Mouse (Mus musculus): ENCODE measurements around the gene Tmem132c. TPM values are rescaled to one million over a fixed set of nuclear protein-coding genes. Genes with fewer than 3 reads are reported as not detected.
A peak's percentile ranks its signal among the peaks of the same experiment; 100 is the strongest.

Gene Tmem132c
- total RNA-seq, 4 experiments from 2014 or later: 0.06 to 0.30 (median 0.20) TPM

- DNase-seq (ENCODE audit: low spot score): no peak
Measured at GRCm38 (mm10) chr5:127596862-127597261, 355.3 kb downstream of the Tmem132c start.

GRCm38 (mm10) chr5:127602996-127603395 is 361.4 kb downstream of the Tmem132c start:
- no peak for DNase-seq (ENCODE audit: low spot score)

- peak; percentile 33 for DNase-seq (ENCODE audit: low spot score)
Measured at GRCm38 (mm10) chr5:127607507-127607906, 365.9 kb downstream of the Tmem132c start.

GRCm38 (mm10) chr5:127609191-127609714 is 367.6 kb downstream of the Tmem132c start:
- DNase-seq (ENCODE audit: low spot score): no peak

- peak; percentile 80 for DNase-seq (ENCODE audit: low spot score)
Measured at GRCm38 (mm10) chr5:127610787-127611509, 369.3 kb downstream of the Tmem132c start.

GRCm38 (mm10) chr5:127611881-127612280 is 370.3 kb downstream of the Tmem132c start:
- DNase-seq (ENCODE audit: low spot score): no peak

- no peak for DNase-seq (ENCODE audit: low spot score)
Measured at GRCm38 (mm10) chr5:127612397-127612796, 370.8 kb downstream of the Tmem132c start.

All from heart, adult 8-10 months (tissue).